Mouse (Mus musculus): Measurements from ENCODE around the gene Ank3. TPM values are rescaled to one million over a fixed set of nuclear protein-coding genes. Genes with fewer than 3 reads are reported as not detected.
A peak's percentile ranks its signal among the peaks of the same experiment; 100 is the strongest.

Gene Ank3
- polyA plus RNA-seq, 1 experiment from 2014 or later, result 48.8 TPM

- H3K27ac ChIP-seq, result no peak overlapping the region
- no peak for DNase-seq (ENCODE audit: low spot score)
- H3K4me2 ChIP-seq (ENCODE audit: low read length), result no peak overlapping the region
- ATAC-seq (replicated peaks; ENCODE audit: low FRiP score, low read depth), result no peak
- H3K9me3 ChIP-seq (replicated peaks; ENCODE audit: low read length), result no peaks in the 10 kb centered on the region
- TF ChIP-seq CTCF (IDR thresholded peaks at IDR 0.05; ENCODE audit: low read depth), result no peak
- no peaks in the 10 kb centered on the region for H3K27me3 ChIP-seq (ENCODE audit: insufficient read depth, low read length)
- H3K36me3 ChIP-seq (ENCODE audit: insufficient read depth, low read length), result no peaks in the 10 kb centered on the region
- no peaks in the 10 kb centered on the region for H3K4me1 ChIP-seq (replicated peaks; ENCODE audit: insufficient read depth, low read length)
- WGBS, result 47% methylated on average over 9 of the region's 9 CpGs
- H3K4me3 ChIP-seq (replicated peaks; ENCODE audit: low read depth, low read length), result no peak overlapping the region
- H3K9ac ChIP-seq (ENCODE audit: low read depth, low read length), result no peak overlapping the region
These were observed 297.4 kb downstream of the Ank3 start for GRCm38 (mm10) chr10:69696019-69696418.

DNA sequence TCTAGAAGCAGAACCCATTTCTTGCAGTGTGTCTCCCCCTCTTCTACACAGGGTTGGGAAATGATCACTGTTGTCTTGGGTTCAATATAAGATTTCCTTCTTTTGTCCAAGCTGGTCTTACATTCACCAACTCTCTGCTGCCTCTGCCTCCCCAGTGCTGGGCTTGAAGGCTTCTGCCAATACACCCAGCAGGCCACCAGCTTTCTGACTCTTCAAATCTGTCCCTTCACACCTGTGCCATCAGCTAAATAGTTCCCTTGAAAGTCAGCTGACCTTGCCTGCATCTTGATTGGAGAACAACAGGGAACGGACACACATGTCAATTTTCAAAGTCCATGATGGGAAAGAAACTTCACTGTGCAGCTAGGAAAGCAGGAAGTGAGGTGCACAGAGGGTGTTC lies 300.1 kb downstream of the Ank3 start:
- no peak for TF ChIP-seq CTCF (IDR thresholded peaks at IDR 0.05; ENCODE audit: low read depth)
- Histone ChIP-seq H3K4me3 (replicated peaks; ENCODE audit: low read depth, low read length) (no peak overlapping the region), H3K36me3 (ENCODE audit: insufficient read depth, low read length) (no peaks in the 10 kb centered on the region), H3K27ac (no peak overlapping the region), H3K9ac (ENCODE audit: low read depth, low read length) (no peak overlapping the region), H3K27me3 (ENCODE audit: insufficient read depth, low read length) (no peaks in the 10 kb centered on the region), H3K4me2 (ENCODE audit: low read length) (no peak overlapping the region), H3K9me3 (replicated peaks; ENCODE audit: low read length) (no peaks in the 10 kb centered on the region), H3K4me1 (replicated peaks; ENCODE audit: insufficient read depth, low read length) (no peaks in the 10 kb centered on the region)
- DNase-seq (ENCODE audit: low spot score) (no peak), ATAC-seq (replicated peaks; ENCODE audit: low FRiP score, low read depth) (no peak)
- 78% methylated on average over 1 of the region's 1 CpGs for WGBS

- Histone ChIP-seq H3K27me3 (ENCODE audit: insufficient read depth, low read length) (no peaks in the 10 kb centered on the region), H3K36me3 (ENCODE audit: insufficient read depth, low read length) (no peaks in the 10 kb centered on the region), H3K9ac (ENCODE audit: low read depth, low read length) (no peak overlapping the region), H3K27ac (no peak overlapping the region), H3K4me3 (replicated peaks; ENCODE audit: low read depth, low read length) (no peak overlapping the region), H3K4me1 (replicated peaks; ENCODE audit: insufficient read depth, low read length) (no peaks in the 10 kb centered on the region), H3K4me2 (ENCODE audit: low read length) (no peak overlapping the region), H3K9me3 (replicated peaks; ENCODE audit: low read length) (no peaks in the 10 kb centered on the region)
- ATAC-seq (replicated peaks; ENCODE audit: low FRiP score, low read depth), result no peak
- TF ChIP-seq CTCF (IDR thresholded peaks at IDR 0.05; ENCODE audit: low read depth), result no peak
- WGBS, result 46% methylated on average over 4 of the region's 4 CpGs
- DNase-seq (ENCODE audit: low spot score), result no peak
These were observed 302.7 kb downstream of the Ank3 start for GRCm38 (mm10) chr10:69701226-69701625.

DNA sequence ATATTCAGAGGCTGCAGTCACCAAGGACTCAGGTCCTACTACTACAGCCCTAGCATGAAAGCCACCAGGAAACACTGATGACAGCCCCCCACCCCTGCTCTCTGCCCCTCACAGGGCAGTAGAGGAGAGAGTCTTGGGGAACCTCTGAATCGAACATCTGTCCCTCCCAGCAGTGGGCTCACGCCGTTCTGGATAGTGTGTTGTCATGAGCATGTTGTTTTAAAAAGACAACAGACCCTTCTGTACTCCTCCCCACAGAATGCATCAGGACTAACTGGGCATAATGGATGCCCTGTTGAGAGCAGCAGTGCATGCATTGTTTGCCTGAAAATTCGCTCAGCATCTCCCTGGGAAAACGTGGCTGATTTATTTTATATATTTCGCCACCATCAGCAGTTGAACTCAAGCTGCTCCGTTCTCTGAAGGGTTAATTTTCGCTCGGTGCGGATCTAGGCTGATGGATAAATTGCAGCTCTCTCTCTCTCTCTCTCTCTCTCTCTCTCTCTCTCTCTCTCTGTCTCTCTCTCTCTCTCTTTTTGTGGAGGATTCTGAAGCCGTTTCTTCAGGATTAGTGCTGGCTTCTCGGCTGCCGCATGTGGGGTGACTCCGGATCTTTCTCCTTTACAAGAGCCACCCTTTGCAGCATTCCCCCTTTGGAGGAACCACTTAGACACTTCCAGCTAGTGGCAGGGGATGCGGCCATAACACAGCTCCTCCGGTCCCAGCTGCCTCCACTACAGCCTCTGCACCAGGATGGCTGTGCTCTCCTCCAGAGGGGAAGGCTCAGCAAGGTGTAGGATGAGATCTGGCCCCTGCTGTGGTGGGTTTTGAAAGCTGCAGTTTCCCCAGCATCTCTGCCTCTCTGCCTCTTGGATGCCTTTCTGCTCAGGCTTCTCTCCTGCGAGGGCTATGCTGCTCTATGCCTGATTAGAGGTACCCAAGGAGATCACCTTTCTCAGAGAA lies 307.5 kb downstream of the Ank3 start:
- no peaks in the 10 kb centered on the region for H3K4me1 ChIP-seq (replicated peaks; ENCODE audit: insufficient read depth, low read length)
- peak overlapping the region; percentile 41 for H3K4me2 ChIP-seq (ENCODE audit: low read length)
- H3K9me3 ChIP-seq (replicated peaks; ENCODE audit: low read length), result no peaks in the 10 kb centered on the region
- no peak for ATAC-seq (replicated peaks; ENCODE audit: low FRiP score, low read depth)
- H3K27ac ChIP-seq, result no peak overlapping the region
- H3K4me3 ChIP-seq (replicated peaks; ENCODE audit: low read depth, low read length), result no peak overlapping the region; the same call in 1 of the 2 replicates
- no peak for DNase-seq (ENCODE audit: low spot score)
- no peaks in the 10 kb centered on the region for H3K27me3 ChIP-seq (ENCODE audit: insufficient read depth, low read length)
- 7% methylated on average over 17 of the region's 17 CpGs for WGBS
- no peaks in the 10 kb centered on the region for H3K36me3 ChIP-seq (ENCODE audit: insufficient read depth, low read length)
- TF ChIP-seq CTCF (IDR thresholded peaks at IDR 0.05; ENCODE audit: low read depth), result no peak
- 0 out of 2 replicates have a peak overlapping the region, but pooled peaks have one; percentile 18 for H3K9ac ChIP-seq (ENCODE audit: low read depth, low read length)

DNA sequence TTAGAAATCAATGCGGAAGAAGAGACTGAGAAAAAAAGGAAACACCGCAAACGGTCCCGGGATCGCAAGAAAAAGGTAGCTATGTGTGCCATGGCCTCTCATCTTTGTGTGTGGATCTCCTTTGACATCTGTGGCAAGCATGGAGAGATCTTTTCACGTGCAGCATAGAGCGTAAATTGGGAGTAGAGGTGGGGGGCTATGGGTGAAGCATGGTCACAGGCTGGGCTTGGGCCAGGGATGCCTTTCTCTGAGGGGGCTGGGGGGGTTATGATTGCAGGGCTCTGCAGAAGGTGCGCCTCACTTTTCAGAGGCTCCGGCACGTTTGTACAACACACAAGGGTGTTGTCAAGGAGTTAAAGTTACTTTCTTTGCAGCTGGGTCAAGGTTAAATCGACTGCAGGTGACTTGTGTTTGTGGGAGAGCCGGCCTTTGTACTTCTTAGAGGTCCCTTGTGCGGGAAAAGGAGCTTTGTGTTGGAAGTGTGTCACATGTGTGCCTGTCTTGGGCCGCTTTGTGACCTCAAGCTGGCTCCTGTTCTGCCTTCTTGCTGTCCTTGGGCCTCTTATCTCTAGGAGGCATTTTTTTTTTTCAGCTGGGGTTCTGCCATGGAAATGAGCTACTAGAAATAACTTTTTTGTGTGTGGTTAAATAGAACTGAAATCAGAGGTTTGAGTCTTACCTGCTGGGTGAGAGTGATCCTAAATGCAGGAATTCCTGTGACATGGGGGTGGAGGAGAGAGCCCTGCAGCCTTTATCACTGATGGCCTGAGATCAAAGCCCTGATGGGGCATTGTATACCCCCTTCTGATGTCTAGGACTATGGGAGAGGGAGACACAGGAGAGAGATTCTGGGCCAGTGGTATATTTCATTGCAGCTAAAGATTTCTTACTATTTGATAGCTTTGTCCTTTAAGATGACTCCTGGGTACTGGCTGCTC lies 308.5 kb downstream of the Ank3 start:
- Histone ChIP-seq H3K27ac (no peak overlapping the region), H3K4me3 (replicated peaks; ENCODE audit: low read depth, low read length) (no peak overlapping the region), H3K27me3 (ENCODE audit: insufficient read depth, low read length) (no peaks in the 10 kb centered on the region), H3K36me3 (ENCODE audit: insufficient read depth, low read length) (no peaks in the 10 kb centered on the region), H3K9ac (ENCODE audit: low read depth, low read length) (no peak overlapping the region), H3K4me1 (replicated peaks; ENCODE audit: insufficient read depth, low read length) (no peaks in the 10 kb centered on the region), H3K4me2 (ENCODE audit: low read length) (peak overlapping the region; percentile 41; the same call in 1 of the 2 replicates), H3K9me3 (replicated peaks; ENCODE audit: low read length) (no peaks in the 10 kb centered on the region)
- WGBS, result 33% methylated on average over 14 of the region's 14 CpGs
- ATAC-seq (replicated peaks; ENCODE audit: low FRiP score, low read depth), result no peak
- TF ChIP-seq CTCF (IDR thresholded peaks at IDR 0.05; ENCODE audit: low read depth), result no peak
- DNase-seq (ENCODE audit: low spot score), result no peak

Measured in kidney, postnatal 0 days (tissue).